Mouse (Mus musculus): Measurements from ENCODE around the gene Gk5.

DNA sequence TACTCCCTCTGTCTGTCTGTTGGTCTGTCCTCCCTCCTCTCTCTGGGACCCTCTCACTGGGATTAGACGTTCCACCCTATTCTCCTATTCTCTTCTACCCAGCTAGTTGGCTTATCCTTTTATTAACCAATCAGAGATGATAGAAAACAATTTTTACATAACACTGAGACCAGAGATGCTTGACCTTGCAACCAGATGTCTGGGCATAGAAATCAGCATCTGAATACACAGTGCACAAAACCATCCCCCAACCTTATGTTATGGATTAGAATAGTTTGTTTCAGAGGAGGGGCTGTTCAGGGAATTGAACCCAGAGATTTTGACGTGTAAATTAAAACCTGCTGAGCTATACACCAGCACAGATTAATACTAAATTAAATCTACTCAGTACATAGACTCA lies 111.1 kb downstream of the Gk5 start:
- TF ChIP-seq CTCF (IDR thresholded peaks at IDR 0.05; ENCODE audit: low read depth, low read length) (no peak), POLR2A (IDR thresholded peaks at IDR 0.05; ENCODE audit: insufficient read depth, low read length) (no peak)
